Mouse (Mus musculus): ENCODE results near the gene Bri3bp. TPM values are rescaled to one million over a fixed set of nuclear protein-coding genes. Genes with fewer than 3 reads are reported as not detected.
"Not testable (repeated sequence)": the region's sequence is repeated elsewhere in the genome, so short reads cannot be mapped to it uniquely, and the experiment has no call there.

Gene Bri3bp
- total and polyA plus RNA-seq, 2 experiments from 2014 or later, result 43.9 to 96.0 TPM

GRCm38 (mm10) chr5:125407020-125407830 is 34.1 kb upstream of the Bri3bp start:
- H3K36me3 ChIP-seq (ENCODE audit: insufficient read depth, low read length), result no peaks in the 10 kb centered on the region
- 65% methylated on average over 13 of the region's 13 CpGs for WGBS
- peaks cover 8% of the 10 kb centered on the region; the same call in 1 of the 2 replicates for H3K4me1 ChIP-seq (ENCODE audit: insufficient read depth, low read length)
- peak overlapping the region; percentile 47 for H3K4me3 ChIP-seq (ENCODE audit: low read depth, low read length)
- no peak for ATAC-seq (ENCODE audit: low FRiP score)
- DNase-seq (ENCODE audit: low spot score), result no peak
- no peak overlapping the region for H3K9ac ChIP-seq (replicated peaks; ENCODE audit: low read length, poor library complexity, severe bottlenecking)
- TF ChIP-seq CTCF (IDR thresholded peaks at IDR 0.05), result no peak
- H3K9me3 ChIP-seq (ENCODE audit: low read length), result no peaks in the 10 kb centered on the region
- H3K4me2 ChIP-seq (ENCODE audit: low read depth, low read length, poor library complexity, severe bottlenecking), result peak overlapping the region; percentile 73
- H3K27ac ChIP-seq (ENCODE audit: low read depth, low read length), result peak overlapping the region; percentile 98
- no peaks in the 10 kb centered on the region for H3K27me3 ChIP-seq (ENCODE audit: insufficient read depth, low read length)

DNA sequence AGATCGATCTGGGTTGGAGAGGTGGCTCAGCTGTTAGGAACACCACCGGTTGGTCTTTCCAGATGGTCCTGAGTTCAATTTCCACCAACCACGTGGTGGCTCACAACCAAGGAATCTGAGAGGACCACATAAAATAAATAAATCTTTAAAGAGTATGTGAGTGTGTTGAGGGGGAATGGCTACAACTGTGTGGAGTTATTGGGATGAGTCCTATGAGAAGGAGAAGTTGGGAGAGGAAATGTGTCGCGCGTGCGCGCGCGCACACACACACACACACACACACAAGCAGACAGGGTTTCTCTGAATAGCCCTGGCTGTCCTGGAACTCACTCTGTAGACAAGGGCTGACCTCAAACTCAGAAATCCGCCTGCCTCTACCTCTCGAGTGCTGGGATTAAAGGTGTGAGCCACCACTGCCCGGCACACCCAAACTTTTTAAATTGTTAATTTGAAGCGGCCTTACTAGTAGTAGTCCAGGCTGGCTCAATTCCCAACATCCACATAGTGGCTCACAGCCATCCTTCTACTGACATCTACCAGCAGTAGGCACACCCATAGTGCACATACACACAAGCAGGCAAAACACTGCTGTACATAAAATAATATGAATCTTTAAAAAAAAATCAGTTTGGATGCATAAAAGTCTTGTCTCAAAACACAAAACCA is 33.3 kb upstream of the Bri3bp start:
- Histone ChIP-seq H3K27me3 (ENCODE audit: insufficient read depth, low read length) (no peaks in the 10 kb centered on the region), H3K4me3 (ENCODE audit: low read depth, low read length) (no peak overlapping the region), H3K27ac (ENCODE audit: low read depth, low read length) (0 out of 2 replicates have a peak overlapping the region, but pooled peaks have one; percentile 98), H3K36me3 (ENCODE audit: insufficient read depth, low read length) (0 out of 2 replicates have a peak, but pooled peaks cover 2% of the 10 kb centered on the region), H3K9me3 (ENCODE audit: low read length) (no peaks in the 10 kb centered on the region), H3K4me2 (ENCODE audit: low read depth, low read length, poor library complexity, severe bottlenecking) (no peak overlapping the region), H3K4me1 (ENCODE audit: insufficient read depth, low read length) (peaks cover 8% of the 10 kb centered on the region; the same call in 1 of the 2 replicates), H3K9ac (replicated peaks; ENCODE audit: low read length, poor library complexity, severe bottlenecking) (no peak overlapping the region)
- DNase-seq (ENCODE audit: low spot score) (no peak), ATAC-seq (ENCODE audit: low FRiP score) (no peak)
- WGBS, result 77% methylated on average over 14 of the region's 14 CpGs
- no peak for TF ChIP-seq CTCF (IDR thresholded peaks at IDR 0.05)

- Histone ChIP-seq H3K9ac (replicated peaks; ENCODE audit: low read length, poor library complexity, severe bottlenecking) (no peak overlapping the region), H3K4me2 (ENCODE audit: low read depth, low read length, poor library complexity, severe bottlenecking) (peak overlapping the region; percentile 32), H3K4me1 (ENCODE audit: insufficient read depth, low read length) (peaks cover 8% of the 10 kb centered on the region; the same call in 1 of the 2 replicates), H3K9me3 (ENCODE audit: low read length) (no peaks in the 10 kb centered on the region), H3K36me3 (ENCODE audit: insufficient read depth, low read length) (peaks cover 9% of the 10 kb centered on the region), H3K4me3 (ENCODE audit: low read depth, low read length) (peak overlapping the region; percentile 27), H3K27me3 (ENCODE audit: insufficient read depth, low read length) (no peaks in the 10 kb centered on the region), H3K27ac (ENCODE audit: low read depth, low read length) (0 out of 2 replicates have a peak overlapping the region, but pooled peaks have one; percentile 55)
- 1% methylated on average over 13 of the region's 13 CpGs for WGBS
- DNase-seq (ENCODE audit: low spot score) (peak; percentile 89), ATAC-seq (ENCODE audit: low FRiP score) (no peak)
- no peak for TF ChIP-seq CTCF (IDR thresholded peaks at IDR 0.05)
These were observed 32.5 kb upstream of the Bri3bp start for GRCm38 (mm10) chr5:125408842-125409241.

DNA sequence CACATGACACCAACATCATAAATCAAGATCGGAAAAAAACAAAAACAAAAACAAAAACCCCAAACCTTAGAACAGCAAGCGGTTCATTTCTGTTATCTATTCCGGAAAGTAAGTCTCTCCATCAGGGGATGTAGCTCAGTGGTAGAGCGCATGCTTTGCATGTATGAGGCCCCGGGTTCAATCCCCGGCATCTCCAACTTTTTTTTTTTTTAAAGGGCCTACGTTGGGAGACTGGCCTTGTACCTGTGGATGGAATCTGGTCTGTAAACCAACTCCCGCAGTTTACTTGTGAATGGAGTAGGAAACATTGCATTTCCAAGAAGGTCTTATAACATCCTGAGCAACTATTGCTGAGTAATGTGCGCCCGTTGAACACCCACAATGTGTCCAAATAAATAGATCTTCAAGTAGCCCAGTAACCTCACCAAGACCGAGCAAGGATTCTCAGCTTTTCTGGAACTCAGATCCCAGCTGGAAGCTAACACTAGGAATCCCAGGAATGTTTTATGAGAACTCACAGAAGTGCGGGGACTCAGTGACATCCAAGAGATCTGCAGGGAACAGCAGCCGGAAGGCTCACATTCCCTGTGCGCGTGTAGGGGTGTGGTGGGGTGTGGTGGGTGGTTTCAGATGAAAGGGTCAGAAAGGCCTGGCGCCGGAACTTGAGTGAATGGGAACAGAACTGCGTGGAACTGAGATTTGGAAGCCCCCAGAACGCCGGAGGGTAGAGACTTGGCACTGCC is 31.8 kb upstream of the Bri3bp start:
- H3K4me3 ChIP-seq (ENCODE audit: low read depth, low read length), result peak overlapping the region; percentile 27
- 13% methylated on average over 20 of the region's 20 CpGs for WGBS
- no peak overlapping the region for H3K9ac ChIP-seq (replicated peaks; ENCODE audit: low read length, poor library complexity, severe bottlenecking)
- no peak for TF ChIP-seq CTCF (IDR thresholded peaks at IDR 0.05)
- H3K27ac ChIP-seq (ENCODE audit: low read depth, low read length), result 0 out of 2 replicates have a peak overlapping the region, but pooled peaks have one; percentile 55
- peaks cover 13% of the 10 kb centered on the region for H3K36me3 ChIP-seq (ENCODE audit: insufficient read depth, low read length)
- H3K9me3 ChIP-seq (ENCODE audit: low read length), result no peaks in the 10 kb centered on the region
- DNase-seq (ENCODE audit: low spot score) (peak; percentile 71), ATAC-seq (ENCODE audit: low FRiP score) (no peak)
- peak overlapping the region; percentile 32 for H3K4me2 ChIP-seq (ENCODE audit: low read depth, low read length, poor library complexity, severe bottlenecking)
- no peaks in the 10 kb centered on the region for H3K27me3 ChIP-seq (ENCODE audit: insufficient read depth, low read length)
- H3K4me1 ChIP-seq (ENCODE audit: insufficient read depth, low read length), result peaks cover 8% of the 10 kb centered on the region; the same call in 1 of the 2 replicates

DNA sequence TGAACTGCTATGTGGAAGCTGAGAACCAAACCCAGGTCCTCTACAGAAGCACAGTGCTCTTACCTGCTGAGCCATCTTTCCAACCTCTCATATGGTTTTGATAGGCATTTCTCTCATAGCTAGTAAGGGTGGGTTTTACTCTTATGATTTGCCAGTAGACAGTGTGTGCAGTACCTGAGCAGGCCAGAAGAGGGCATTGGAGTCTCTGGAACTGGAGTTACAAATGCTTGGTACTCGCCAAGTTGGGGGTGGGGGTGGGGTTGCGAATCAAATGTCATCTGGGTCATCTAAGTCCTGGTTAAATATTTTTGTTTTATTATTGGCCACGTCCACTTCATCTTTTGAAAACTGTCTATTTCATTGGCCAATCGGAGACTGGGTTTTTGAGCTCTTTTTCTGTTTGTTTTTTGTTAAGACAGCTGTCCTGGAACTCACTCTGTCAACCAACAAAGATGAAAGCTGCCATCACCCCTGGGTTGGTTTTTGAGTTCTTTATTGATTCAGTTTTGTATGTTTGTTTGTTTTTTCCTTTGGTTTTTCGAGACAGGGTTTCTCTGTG is 29.3 kb upstream of the Bri3bp start:
- no peak overlapping the region for H3K27ac ChIP-seq (ENCODE audit: low read depth, low read length)
- ATAC-seq (ENCODE audit: low FRiP score), result no peak
- peak; percentile 62 for DNase-seq (ENCODE audit: low spot score)
- no peaks in the 10 kb centered on the region for H3K9me3 ChIP-seq (ENCODE audit: low read length)
- no peak overlapping the region for H3K4me2 ChIP-seq (ENCODE audit: low read depth, low read length, poor library complexity, severe bottlenecking)
- H3K27me3 ChIP-seq (ENCODE audit: insufficient read depth, low read length), result no peaks in the 10 kb centered on the region
- no peak overlapping the region for H3K4me3 ChIP-seq (ENCODE audit: low read depth, low read length)
- peak; percentile 75 for TF ChIP-seq CTCF (IDR thresholded peaks at IDR 0.05)
- H3K4me1 ChIP-seq (ENCODE audit: insufficient read depth, low read length), result peaks cover 4% of the 10 kb centered on the region; the same call in 1 of the 2 replicates
- H3K9ac ChIP-seq (replicated peaks; ENCODE audit: low read length, poor library complexity, severe bottlenecking), result no peak overlapping the region
- peaks cover 36% of the 10 kb centered on the region for H3K36me3 ChIP-seq (ENCODE audit: insufficient read depth, low read length)
- WGBS, result 58% methylated on average over 5 of the region's 5 CpGs

DNA sequence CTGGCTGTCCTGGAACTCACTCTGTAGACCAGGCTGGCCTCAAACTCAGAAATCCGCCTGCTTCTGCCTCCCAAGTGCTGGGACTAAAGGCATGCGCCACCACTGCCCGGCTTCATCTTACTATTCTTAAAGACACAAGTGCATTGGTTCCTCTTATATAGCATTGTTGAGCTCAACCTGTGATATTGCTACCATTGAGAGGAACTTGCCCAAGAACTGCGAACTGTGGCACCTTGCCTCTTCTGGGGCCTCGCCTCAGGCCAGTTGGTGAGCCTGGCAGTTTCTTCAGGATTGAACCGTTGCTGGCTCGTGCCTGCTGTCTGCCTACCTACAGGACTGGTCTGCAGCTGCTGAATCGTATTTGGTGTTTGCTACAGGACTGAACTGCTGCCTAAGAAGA is 28.8 kb upstream of the Bri3bp start:
- ATAC-seq (ENCODE audit: low FRiP score); H3K9me3 ChIP-seq (ENCODE audit: low read length); H3K4me1 ChIP-seq (ENCODE audit: insufficient read depth, low read length); H3K9ac ChIP-seq (replicated peaks; ENCODE audit: low read length, poor library complexity, severe bottlenecking); H3K4me3 ChIP-seq (ENCODE audit: low read depth, low read length); H3K27ac ChIP-seq (ENCODE audit: low read depth, low read length); H3K27me3 ChIP-seq (ENCODE audit: insufficient read depth, low read length); DNase-seq (ENCODE audit: low spot score); H3K4me2 ChIP-seq (ENCODE audit: low read depth, low read length, poor library complexity, severe bottlenecking): not testable (repeated sequence)
- 88% methylated on average over 8 of the region's 8 CpGs for WGBS
- peaks cover 41% of the 10 kb centered on the region for H3K36me3 ChIP-seq (ENCODE audit: insufficient read depth, low read length)

Data from midbrain, postnatal 0 days (tissue).